Mouse (Mus musculus): ENCODE results near the gene Klhl25.
"Not testable (repeated sequence)": the region's sequence is repeated elsewhere in the genome, so short reads cannot be mapped to it uniquely, and the experiment has no call there.

Gene Klhl25

DNA sequence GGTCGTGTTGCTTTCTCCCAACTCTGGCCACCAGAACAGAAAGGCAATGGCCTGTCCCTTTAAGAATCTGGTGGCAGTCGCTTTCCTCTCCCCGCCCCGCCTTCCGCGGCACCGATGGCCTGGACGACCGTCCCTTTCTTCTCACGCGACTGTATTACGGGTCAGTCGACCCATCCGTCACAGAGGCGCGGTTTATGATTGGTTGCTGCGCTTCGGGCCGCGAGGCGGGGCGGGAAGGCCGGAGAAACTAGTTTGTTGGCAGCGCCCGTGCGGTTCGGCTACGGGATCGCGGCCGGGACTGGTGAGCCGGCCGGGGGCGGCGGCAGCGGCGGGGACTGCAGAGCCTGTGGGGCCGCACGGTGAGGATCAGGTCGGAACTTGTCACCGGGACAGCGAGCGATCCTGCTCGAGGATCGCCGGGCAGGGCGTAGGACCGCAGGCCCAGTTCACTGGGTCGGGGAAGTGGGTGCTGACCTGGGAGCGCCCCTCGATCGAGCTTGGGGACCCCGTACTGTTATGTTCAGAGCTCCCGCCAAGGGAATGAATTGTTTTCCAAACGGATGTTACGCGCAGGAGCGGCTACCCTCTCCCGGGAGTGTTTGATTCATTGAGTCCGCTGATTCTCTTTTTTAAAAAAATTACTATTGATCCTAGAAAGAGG lies at the start of gene Klhl25:
Klhl25 (plus strand) TSS at position 196 of the 661 bp plus-strand sequence.
- peak; percentile 94 for DNase-seq (ENCODE audit: low spot score)

DNA sequence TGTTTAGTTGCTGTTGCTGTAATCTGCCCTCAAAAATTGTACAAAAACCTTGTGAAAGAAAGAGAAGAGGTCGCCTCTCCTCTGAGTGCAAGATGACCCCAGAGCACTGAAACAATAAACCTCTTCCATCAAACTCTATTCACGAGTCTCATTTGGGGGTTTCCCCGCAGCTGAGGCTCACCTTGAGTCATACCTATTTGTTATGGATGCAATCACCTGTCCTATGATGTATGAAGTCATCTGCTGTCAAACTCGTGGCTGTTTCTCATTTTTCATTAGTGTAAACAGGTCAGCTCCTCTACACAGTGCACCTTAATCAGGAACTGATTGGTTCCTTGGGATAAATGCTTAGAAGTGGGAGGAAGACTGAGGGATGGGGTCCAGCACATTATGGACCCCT lies 47.6 kb upstream of the Klhl25 start:
- no peak for DNase-seq (ENCODE audit: low spot score)

DNA sequence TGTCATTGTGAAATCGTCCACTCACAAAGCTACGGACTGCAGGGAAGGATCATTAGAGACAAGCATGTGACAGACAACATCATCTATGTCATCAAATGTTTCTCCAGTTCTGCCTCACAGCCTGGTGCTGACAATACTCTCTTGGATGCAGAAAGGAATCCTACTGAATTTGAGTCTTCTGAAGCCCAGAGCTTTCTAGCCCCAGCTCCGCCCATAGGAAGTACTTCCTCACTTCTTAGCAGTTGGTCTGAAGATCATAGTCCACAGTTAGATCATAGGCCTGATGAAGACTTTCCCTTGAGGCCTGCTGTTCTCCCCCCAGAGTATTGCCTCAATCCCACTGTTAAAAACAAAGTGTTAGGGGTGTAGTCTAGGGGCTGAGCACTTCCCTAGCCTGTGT lies 47.1 kb upstream of the Klhl25 start:
- DNase-seq (ENCODE audit: low spot score) = no peak

DNA sequence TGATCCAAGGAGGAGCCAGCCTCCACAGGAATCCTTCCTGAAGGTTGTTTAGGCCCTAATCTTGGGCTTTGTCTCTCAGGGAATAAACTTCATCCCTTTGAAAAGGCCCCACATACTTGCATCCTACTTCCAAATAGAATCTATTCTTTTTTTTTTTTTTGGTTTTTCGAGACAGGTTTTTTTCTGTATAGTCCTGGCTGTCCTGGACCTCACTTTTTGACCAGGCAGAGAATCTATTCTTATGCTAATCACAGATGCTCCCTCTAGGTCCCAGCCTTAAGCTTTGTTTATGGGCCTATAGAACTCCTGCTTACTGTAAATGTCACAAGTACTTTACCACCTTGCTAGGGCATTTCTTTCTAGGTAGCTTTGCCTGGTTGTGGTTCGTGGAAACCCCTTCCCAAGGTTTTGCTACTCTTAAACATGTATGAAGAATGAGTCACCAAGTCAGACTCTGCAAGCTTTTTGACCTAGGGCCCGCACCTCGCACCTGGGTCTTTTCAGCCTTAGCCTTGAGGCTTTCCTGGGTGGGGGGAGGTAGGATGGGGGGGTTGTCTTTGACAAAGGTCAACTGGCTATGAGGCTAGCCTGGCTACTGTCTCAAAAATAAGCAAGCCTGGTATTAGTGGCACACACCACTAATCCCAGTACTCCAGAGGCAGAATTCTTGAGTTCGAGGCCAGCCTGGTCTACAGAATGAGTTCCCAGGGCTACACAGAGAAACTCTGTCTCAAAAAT lies 46.3 kb upstream of the Klhl25 start:
- no peak for DNase-seq (ENCODE audit: low spot score)

DNA sequence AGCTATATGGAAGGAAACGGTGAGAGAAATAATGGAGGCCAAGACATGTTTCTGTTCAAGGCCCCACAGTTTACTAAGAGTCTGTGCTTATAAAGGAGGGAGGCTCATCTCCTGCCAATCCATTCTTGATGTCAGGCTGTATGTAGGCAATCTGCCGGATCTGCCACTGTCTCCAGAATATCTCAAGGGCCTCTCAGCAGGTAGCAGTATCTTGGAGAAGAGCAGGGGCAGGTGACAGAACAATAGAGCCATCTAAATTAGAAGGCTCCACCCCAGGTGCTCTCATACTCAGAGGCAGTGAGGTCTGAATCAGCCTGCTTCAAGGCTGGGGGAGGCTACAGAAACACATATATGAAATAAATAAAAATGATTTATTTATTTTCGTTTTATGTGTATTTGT lies 45.2 kb upstream of the Klhl25 start:
- no peak for DNase-seq (ENCODE audit: low spot score)

DNA sequence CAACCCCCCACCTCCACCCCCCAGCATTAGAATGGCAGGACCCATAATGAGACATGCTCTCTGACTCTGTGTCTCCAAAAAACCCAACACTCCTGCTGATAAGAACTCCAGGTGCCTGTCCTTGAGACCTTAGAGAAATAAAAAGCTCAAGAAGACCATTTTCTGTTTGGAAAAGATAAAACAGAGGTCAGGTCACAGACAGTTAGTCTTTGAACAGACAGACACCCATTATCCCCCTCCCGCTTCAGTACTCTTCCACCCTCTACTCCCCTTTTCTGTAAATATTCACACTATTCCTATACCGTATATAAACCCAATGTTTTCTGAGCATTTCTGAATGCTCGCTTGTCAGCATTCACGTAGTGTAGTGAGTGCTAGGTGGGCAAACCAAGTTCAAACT lies 41.9 kb upstream of the Klhl25 start:
- no peak for DNase-seq (ENCODE audit: low spot score)

DNA sequence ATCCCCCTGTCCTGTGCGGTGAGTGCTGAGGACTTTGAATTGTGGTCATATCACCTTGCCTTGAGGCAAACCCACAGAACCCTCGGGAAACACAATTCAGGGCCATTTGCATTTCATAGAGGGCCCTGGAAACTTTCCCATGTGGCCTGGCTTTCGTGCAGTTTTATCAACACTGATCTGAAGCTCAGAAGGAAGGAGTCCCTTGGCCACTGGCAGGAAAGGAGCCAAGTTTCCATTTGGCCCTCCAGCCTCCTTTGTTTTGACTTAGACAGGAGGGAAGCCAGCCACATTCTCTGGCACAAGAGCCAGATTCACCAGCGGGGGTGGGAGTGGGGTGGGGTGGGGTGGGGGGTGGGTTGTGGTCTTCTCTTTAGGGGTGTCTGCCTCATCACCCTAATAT lies 41.4 kb upstream of the Klhl25 start:
- no peak for DNase-seq (ENCODE audit: low spot score)

DNA sequence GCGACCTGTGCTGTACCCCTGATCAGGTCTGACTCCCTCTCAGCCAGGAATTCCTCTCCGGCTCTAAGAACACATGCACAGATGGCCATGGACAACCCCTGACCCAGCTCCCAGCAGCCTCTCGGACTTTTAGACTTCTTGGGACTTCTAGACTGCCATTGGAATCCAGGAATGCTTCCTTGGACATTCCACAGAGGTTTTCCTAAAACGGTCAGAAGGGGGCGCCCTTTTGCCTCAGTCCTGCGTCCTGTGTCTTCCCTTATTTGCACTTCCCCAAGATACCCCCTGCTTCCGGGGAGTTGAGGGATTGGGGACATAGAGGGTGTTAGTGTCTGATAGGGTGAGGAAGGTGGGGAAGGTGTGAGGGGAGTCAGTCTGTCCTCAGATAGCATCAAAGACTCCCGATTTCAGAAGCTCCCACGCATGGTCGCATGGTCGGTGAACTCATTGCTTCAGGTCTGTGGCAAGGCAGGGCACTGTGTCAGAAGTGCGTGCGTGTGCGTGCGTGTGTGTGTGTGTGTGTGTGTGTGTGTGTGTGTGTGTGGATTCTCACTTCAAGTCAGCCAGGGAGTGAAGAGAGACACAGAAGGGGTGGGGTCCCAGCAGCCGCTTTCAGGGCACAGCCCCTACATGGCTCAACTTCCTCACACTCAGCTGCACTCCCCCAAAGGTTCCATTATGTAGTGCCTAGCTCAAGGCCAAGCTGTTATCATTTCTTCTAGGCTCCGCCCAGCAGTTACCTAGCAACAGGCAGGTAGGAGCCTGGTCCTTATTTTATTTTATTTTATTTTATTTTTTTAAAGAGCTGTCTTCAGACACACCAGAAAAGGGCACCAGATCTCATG lies 40.4 kb upstream of the Klhl25 start:
- DNase-seq (ENCODE audit: low spot score) = no peak

DNA sequence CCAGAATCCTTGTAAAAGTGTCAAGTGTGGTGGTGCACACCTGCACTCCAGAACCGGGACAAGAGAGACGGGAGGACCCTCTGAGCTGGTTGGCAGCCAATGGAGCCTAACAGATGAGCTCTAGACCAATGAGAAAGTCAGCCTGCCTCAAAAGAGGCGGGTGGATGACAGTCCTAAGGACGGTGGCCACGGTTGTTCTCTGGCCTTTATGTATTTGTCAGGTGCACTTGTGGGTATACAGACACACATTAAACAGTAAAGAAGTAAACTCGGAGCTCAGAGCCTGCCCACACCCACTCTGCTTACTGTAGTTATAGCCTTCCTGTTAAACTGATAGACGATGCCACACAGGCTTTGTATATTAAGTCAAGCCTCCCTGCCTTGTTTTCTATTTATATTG lies 27.4 kb upstream of the Klhl25 start:
- DNase-seq (ENCODE audit: low spot score) = no peak

DNA sequence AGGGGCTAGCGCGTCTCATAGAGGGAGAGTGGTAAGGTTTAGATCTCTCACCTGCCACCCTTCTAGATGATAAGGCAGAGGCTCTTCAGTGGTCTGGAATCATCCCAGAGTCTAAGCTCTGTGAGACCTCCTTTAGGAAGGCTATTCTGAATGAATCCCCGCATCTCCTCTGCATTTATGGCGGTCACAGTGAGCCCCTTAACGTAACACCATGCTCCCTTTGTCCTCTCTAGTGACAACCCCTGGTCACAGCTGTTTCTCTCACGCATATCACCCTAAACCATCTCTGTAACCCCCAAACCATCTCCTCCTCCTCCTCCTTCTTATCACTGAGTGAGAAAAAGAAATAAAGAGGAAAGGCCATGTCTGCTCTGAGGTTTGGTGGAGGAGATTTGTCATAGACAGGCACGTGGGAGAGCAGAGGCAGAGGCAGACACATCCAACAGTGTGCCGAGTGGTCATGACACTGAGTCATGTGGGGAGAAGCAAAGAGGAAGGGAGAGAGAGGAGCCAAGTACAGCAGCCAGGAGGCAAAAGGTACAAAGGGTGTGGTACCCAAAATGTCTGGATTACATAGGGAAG lies 25.9 kb upstream of the Klhl25 start:
- DNase-seq (ENCODE audit: low spot score) = no peak

DNA sequence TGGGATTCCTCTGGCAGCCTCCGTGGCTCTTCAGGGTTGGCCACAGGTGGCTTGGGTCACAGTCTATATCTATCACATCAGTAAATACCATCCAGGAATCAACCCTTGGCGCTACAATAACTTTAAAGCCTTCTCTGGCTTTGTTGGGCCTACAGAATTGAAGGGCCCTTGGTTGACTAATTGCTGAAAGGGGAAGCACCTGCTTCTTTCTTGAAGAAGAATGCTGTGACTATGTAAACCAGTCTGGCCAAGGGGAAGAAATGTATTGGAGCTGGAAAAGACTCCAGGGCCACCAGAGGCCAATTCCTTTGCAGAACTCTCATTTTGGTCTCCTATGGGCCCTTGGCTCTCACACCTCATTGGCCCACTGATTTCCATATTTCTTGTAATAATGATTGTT lies 25.0 kb upstream of the Klhl25 start:
- no peak for DNase-seq (ENCODE audit: low spot score)

DNA sequence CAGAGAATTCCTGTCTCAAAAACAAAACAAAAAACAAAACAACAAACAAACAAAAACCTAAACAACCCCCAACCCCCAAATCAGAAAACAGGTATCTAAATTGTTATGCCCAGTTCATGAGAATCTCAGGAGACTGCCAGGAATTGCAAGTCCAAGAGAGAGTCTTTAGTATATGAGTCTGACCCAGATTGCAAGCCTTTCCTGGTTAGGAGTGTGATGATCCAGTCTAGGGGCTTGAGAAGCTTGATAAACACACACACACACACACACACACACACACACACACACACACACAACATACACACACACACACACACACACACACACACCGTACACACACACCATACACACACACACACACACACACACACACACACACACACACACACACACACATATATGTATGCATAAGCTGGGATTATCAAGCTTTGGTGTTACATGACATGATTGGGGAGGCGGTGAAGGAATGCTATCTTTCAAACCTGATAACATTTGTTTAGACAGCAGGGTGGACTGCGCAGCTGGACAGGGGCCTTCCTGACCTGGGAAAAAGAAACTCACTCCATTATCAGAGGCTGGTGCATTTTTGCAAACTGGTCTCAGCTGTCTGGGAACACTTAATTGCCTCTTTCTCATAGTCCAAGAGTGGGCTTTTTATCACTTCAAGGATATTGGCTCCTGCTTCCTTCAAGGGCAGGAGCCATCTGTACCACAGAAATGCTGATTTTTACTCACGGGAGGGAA lies 21.6 kb upstream of the Klhl25 start:
- DNase-seq (ENCODE audit: low spot score) = no peak

DNA sequence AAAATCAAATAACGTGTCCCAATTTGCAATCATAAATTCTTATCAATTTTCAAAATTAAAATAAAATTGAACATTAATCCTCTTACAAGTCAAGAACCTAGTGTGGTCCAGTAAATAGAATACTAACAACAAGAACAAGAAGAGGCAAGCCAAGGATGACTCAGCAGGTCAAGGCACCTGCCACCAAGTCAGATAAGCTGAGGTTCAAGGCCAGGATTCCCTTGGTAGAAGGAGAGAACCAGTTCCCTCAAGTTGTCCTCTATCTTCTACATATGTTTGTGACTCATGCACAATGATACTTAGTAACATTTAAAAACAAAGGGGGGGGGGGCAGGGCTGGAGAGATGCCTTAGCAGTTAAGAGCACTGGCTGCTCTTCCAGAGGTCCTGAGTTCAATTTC lies 20.8 kb upstream of the Klhl25 start:
- DNase-seq (ENCODE audit: low spot score) = no peak

DNA sequence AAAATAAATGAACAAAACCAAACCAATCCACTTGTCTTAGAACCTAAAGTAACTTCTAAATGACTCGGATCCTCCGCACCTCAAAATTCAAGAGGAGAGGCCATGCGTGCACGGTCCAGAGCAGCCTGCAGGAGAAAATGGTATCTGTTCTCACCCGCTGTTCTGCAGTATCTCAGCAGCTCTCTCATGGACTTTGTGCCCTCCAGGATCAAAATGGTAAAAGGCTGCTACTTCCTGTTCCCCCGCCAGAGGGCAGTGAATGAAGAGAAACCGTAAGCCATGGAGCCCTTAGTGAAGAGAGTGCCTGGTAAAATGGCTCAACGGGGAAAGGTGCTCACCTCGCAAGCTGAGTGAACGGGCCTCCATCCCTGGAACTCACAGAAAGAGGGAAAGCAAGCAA lies 20.3 kb upstream of the Klhl25 start:
- no peak for DNase-seq (ENCODE audit: low spot score)

DNA sequence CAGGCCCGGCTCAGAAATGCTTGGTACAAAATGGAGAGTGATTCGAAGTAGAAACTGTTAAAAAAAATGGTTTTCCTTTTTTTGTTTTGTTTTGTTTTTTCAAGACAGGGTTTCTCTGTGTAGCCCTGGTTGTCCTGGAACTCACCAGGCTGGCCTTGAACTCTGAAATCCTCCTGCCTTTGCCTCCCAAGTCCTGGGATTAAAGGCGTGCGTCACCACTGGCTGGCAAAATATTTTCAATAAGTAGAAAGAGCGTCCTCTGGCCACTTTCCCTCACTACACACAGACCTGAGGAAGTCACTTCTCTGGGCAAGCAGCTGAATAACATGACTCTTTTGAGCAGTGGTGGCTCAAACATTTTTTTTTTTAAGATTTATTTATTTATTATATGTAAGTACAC lies 19.6 kb upstream of the Klhl25 start:
- no peak for DNase-seq (ENCODE audit: low spot score)

DNA sequence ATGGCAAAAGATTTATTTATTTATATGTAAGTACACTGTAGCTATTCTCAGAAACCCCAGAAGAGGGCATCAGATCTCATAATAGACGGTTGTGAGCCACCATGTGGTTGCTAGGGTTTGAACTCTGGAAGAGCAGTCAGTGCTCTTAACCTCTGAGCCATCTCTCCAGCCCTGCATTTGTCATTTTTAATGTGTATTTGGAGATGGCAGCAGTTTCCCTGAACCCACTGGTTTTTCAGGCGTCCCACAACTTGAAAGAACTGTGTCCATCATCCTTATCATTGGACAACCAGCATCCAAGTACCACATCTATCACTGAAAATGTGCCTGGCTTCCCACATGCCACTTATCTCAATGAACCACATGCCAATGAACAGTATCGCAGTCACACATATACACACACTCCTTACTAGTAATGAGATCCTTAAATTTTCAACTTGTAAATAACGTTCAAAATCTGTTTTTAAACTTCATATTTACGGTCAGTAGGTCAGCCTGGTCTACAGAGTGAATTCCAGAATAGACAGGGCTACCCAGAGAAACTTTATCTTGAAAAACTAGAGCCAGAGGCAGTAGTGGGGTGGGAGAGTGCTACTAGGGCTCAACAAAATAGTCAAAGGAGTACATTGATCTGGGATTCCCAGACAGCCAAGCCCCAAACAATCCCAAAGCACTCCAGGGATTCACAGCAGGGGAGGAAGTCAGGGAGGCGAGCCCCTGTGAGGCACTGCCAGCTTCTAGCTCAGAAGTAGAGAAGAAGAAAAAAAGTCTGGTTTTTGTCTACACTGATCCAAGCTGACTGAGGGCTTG lies 17.7 kb upstream of the Klhl25 start:
- DNase-seq (ENCODE audit: low spot score) = no peak

DNA sequence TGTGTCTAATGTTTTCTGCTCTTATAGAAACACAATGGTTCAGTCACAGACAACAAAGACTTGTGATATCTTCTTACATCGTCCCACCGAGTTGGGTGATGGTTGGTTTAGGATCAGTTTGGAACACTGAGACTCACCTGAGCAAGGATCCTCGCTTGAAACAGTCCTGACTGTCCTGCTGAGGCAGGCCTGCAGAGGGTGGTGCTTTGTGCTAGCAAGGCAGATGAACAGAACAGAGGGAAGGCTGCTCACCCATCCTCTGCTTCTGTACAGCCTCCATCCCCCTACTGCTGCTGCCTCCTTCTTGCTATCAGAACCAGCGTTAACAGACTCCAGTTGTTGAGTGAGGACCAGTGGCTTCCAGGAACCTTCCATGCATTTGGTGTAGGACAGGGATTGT lies 14.2 kb upstream of the Klhl25 start:
- not testable (repeated sequence) for DNase-seq (ENCODE audit: low spot score)

DNA sequence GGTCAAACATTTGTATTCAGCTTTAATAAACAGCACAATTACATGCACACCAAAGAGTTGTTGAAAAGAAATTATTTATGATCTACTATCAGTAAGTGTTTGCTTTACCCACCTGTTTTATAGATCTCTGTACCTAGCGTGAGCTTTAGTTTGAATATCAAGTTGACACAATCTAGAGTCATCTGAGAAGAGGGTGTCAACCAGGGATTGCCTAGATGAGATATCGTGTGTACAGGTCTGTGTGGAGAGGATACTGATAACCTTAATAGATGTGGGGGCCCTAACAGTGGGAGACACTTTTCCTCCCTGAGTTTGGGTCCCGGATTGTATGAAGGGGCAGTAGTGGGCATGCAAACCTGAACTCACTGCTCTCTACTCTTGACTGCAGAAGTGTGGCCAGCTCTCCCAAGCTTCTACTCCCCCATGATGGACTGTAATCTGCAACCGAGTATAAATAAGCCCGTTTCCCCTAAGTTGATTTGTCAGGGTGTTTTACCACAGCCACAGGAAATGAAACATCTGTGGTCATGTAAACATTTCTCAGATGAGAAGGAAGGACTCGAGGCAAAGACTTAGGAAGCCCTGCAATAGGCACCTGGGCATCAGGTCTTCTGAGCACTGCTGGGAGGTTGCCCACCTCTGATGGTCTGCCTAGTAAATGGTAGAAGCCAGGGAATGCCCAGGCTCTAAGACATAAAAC lies 13.0 kb upstream of the Klhl25 start:
- DNase-seq (ENCODE audit: low spot score) = not testable (repeated sequence)

DNA sequence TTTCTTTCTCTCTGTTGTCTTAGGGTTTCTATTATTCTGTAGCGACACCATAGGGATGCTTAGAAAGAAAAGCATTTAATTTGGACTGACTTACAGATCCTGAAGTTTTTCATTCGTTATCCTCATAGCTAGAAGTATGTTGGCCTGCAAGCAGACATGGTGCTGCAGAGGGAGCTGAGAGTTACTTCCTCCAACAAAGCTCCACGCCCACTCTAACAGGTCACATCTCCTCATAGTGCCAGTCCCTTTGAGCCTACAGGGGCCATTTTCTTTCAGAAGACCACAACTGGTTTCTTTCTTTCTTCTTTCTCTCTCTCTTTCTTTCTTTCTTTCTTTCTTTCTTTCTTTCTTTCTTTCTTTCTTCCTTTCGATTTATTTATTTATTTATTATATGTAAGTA lies 8.0 kb upstream of the Klhl25 start:
- no peak for DNase-seq (ENCODE audit: low spot score)

DNA sequence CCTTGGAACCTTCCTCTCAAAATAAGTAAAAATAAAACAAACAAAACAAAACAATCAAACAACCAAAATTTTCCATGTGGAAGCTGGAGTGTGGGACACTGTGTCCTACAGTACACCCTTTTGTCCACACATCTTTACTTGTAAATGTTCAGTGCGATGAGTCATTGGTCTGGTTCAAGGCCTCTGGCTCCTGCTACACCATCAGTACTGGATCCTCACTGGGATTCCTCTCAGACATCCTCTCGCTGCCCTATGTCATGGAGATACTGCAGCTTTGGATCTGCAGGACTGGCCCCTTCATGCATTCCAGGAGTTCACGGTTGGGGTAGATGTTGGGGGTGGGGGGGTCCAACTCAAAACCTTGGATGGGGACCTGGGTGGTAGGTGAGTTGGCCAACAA lies 5.8 kb upstream of the Klhl25 start:
- no peak for DNase-seq (ENCODE audit: low spot score)
